Mouse (Mus musculus) embryo, embryonic 11.5 days (tissue): ENCODE data around the gene Heatr1.

ENCODE experiments used
- DNase-seq: peaks from one replicate; pipeline ENCODE4 v3.0.0-alpha.2; 2012; ENCODE audit warnings: low read depth, low spot score

Gene Heatr1

GRCm38 (mm10) chr13:12394609-12395505 is at the start of gene Heatr1:
Gene Heatr1, plus strand, starts transcription at chr13:12395027.
- peak; percentile 95 for DNase-seq

- DNase-seq = no peak
These were observed 48.0 kb upstream of the Heatr1 start for GRCm38 (mm10) chr13:12346837-12347236.

DNA sequence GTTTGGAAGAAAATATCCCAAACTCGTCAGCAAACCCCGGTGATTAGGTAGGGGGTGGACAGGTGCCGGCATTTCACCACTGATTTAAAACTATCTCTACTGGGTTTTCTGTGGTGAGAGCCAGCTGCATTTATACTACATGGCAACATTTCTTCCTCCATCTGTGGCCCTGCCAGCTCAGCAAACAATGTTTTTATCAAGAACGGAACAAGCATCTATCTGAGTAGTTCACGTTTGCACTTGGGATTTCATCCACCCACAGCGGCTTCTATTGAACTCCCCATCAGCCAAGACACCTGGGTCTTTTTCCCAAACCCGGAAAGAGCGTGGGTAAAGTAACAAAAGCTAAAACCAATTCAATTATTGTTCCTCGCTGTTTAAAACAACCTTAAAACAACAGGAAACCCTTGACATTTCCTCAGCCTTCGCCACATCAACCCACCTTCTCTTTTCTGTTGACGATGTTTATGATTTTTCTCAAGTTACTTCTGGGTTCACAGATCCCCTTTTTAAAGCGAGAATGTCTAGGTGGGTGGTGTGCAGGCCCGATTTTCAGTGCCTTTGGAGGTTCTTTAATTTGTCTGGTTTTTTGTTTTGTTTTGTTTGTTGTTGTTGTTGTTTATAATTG is 45.5 kb upstream of the Heatr1 start:
- DNase-seq = no peak

DNA sequence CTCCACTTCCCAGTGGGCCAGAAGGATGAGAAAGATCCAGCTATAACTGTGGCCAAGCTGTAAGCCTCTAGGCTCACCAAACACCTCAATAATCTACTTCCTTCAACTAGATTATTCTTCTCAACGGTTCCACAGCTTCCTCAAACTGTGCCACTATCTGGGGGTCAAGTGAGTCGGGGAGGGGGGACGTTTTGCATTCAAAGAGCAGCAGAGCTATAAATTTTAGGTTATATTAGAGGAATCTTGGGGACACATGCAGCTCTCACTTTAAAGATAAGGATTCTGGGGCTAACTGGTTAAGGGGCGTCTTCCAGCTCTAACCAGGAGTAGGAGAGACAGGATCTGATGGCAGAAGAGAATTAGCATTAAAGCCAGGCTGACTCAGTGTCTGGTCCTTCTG is 38.6 kb upstream of the Heatr1 start:
- DNase-seq = no peak

GRCm38 (mm10) chr13:12357554-12357953 is 37.3 kb upstream of the Heatr1 start:
- no peak for DNase-seq

- no peak for DNase-seq
These were observed 33.3 kb upstream of the Heatr1 start for GRCm38 (mm10) chr13:12361486-12361885.

- DNase-seq = no peak
These were observed 25.7 kb upstream of the Heatr1 start for GRCm38 (mm10) chr13:12369041-12369621.

DNA sequence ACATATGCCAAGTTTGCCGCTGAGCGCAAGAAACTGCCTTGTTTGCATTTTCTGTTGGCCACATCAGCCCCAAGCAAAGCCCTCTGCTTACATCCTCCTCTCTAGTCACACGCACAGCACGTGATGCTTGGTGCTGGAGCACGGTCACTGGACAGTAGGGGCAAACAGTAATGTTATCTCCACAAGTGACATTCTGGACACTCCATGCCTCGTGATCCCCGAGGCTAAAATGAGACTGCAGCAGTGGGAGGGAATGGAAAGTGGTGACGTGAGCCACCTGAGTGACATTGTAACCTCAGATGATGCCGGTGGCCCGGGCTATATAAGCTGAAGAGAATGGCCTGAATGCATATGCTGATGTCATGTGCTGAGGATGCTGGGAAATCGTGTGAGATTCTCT is 24.9 kb upstream of the Heatr1 start:
- DNase-seq = no peak

DNA sequence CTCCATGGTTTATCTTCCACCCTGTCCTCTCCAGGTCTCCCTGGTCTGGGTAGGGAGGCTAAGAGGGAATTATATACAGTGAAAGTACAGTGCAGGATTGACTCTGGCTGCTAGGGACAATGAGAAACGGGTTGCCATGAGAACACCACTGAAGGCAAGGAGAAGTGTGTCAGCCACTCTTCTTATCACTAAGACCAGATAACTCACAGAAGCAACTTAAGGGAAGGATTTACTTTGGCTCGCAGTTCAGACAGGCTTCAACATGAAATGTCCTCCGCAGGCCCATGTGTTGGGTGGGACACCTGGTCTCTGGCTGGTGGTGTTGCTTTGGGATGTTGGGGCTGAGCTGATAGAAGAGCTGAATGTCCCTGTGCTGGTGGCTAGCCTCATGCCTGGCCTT is 22.1 kb upstream of the Heatr1 start:
- no peak for DNase-seq

DNA sequence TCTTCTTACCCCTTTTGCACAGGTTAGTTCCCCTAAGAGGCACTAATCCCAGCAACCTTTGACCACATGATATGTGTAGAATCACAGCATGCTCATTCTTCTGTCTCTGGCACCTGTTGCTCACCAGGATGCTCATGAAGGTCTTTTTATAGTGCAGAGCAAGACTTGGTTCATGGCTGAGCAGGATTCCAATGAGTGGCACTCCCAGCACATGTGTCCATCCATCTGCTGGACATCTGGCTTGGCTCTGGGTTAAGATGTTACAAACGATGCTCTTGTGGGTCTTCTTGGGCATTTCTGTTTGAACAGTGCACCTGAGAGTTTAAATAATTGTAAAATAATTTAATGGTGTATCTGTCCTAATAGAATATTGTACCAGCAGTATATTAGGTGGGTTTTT is 18.0 kb upstream of the Heatr1 start:
- DNase-seq = no peak

- DNase-seq = no peak
These were observed 10.0 kb upstream of the Heatr1 start for GRCm38 (mm10) chr13:12384796-12385195.

GRCm38 (mm10) chr13:12386286-12386685 is 8.5 kb upstream of the Heatr1 start:
- DNase-seq = peak; percentile 22

- DNase-seq = peak; percentile 4
These were observed 744 bp downstream of the Heatr1 start for GRCm38 (mm10) chr13:12395571-12395970.

- DNase-seq = no peak
These were observed 13.7 kb downstream of the Heatr1 start for GRCm38 (mm10) chr13:12408343-12409066.

DNA sequence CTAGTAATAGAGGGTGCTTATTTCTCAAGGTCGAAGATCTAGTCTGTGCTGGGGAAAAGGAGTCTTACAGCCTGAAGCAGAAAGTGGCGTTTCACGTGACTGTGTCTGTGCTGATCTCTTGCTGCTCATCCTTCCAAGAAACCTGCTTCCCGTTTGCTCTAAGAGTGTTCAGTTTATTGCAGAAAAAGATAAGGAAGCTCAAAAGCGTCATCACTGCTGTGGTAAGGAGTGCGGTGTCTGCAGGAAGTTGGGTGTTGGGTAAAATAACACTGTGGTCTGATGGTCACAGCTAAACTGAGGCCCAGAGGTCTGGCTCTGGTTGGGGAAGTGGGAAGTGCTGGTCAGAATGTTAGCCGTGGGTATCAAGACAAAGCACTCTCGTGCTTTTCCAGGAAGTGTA is 17.2 kb downstream of the Heatr1 start:
- no peak for DNase-seq

- DNase-seq = no peak
These were observed 25.8 kb downstream of the Heatr1 start for GRCm38 (mm10) chr13:12420596-12420995.

GRCm38 (mm10) chr13:12428556-12428955 is 33.7 kb downstream of the Heatr1 start:
- no peak for DNase-seq

- DNase-seq = no peak
These were observed 39.0 kb downstream of the Heatr1 start for GRCm38 (mm10) chr13:12433843-12434242.

DNA sequence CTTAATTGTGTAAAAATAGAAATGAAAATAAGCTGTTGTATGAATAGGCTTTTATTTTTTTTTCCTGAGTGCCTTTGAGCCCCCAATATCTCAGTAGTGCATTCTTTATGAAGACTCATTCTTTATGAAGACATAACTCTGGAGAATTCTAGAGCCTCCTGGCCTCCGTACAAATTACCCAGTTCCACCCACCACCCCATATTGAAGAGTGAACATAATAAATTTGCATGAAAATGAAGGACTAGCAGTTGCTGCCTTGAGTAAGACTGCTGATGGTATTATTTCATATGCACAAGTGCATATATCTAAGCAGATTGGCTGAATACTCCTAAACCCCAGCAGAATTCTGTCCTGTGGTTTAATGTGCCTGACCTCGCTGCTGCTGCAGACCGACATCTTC is 44.8 kb downstream of the Heatr1 start:
- DNase-seq = no peak

GRCm38 (mm10) chr13:12440813-12441212 is 46.0 kb downstream of the Heatr1 start:
- no peak for DNase-seq

GRCm38 (mm10) chr13:12442008-12442587 is 47.3 kb downstream of the Heatr1 start:
- DNase-seq = no peak

- DNase-seq = no peak
These were observed 58.3 kb downstream of the Heatr1 start for GRCm38 (mm10) chr13:12453150-12453549.
